Mouse (Mus musculus): ENCODE measurements around the gene Naa25. TPM values are rescaled to one million over a fixed set of nuclear protein-coding genes. Genes with fewer than 3 reads are reported as not detected.

Gene Naa25
- total RNA-seq, 2 experiments from 2014 or later = 19.9 to 20.5 TPM

DNA sequence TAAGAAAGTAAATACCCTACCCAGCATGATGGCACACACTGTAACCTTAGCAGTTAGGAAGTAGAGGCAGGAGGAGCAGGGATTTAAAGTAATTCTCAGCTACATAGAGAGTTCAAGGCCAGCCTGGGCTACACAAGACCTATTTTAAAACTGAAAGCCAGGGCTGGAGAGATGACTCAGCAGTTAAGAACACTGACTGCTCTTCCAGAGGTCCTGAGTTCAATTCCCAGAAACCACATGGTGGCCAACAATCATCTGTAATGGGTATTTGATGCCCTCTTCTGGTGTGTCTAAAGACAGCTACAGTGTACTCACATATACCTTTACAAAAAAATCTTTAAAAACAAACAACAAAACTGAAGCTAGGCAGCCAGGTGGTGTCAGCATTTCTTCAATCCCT, 8.0 kb upstream of the Naa25 start:
- intact Hi-C loops (cut with DNase I; ENCODE audit: low total_unique reads) = no loop called here
- DNase-seq = no peak

GRCm38 (mm10) chr5:121392667-121393380, 4.9 kb upstream of the Naa25 start:
- DNase-seq = no peak
- intact Hi-C loops (cut with DNase I; ENCODE audit: low total_unique reads) = no loop called here

DNA sequence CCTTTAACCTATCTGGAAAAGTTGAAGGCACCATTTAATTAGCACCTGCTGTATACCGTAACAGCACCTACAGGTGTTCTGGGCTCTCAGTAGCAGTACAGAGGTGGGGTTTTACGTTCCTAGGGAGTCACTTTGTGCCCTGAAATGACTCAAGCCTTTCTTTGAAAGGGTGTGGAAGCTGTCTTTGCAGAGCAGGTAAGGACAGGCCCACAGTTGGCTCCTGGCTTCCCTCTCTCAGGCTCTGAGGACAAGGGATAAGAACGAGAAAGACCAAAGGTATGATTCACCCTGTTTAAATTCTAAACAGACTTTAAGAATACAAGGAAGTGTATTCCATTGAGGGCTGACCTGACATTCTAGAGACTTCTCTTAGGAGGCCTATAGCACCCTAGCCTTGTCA, 4.3 kb upstream of the Naa25 start:
- intact Hi-C loops (cut with DNase I; ENCODE audit: low total_unique reads) = no loop called here
- DNase-seq = no peak

GRCm38 (mm10) chr5:121395621-121396020, 2.1 kb upstream of the Naa25 start:
- no peak for DNase-seq
- intact Hi-C loops (cut with DNase I; ENCODE audit: low total_unique reads) = no loop called here

DNA sequence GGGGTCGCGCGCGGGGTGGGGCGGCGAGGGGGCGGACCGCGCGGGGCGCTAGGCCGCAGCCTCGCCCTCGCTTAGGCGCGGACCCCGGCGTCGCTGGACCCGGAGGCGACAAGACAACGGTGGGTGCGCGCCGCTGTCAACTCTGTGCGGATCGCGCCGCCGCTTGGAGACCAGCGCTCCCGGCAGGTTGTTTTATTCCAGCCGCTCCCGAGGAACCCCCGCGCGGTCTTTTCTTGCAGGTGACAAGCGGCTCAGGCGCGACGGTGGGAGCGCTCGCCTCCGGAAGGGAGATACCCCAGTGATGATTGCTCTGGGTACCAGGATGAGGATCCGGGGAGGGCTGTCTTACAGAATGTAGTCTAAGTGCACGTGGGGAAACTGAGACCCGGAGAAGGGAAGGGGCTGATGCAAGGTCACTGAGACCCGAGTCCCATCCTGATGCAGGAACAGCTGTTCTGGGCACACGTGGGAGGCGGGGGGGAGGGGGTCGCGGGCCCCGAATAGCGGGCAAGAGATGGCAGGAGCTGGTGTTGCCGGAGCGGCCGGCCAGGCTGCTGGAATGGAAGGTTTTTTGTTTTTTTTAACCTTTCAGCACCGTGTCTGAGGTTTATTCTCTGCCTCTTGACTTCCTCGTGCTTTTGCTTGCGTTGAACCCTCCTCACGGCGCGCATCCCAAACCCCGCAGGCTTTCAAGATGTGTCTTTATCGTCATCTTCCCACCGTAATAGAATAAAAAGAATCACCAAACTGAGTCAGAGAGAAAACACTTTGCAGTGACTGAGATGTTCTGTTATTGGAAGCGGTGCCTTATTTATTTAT, 619 bp downstream of the Naa25 start:
- intact Hi-C loops (cut with DNase I; ENCODE audit: low total_unique reads) = no loop called here
- no peak for DNase-seq

GRCm38 (mm10) chr5:121398965-121399462, 1.3 kb downstream of the Naa25 start:
- DNase-seq = no peak
- intact Hi-C loops (cut with DNase I; ENCODE audit: low total_unique reads) = no loop called here

DNA sequence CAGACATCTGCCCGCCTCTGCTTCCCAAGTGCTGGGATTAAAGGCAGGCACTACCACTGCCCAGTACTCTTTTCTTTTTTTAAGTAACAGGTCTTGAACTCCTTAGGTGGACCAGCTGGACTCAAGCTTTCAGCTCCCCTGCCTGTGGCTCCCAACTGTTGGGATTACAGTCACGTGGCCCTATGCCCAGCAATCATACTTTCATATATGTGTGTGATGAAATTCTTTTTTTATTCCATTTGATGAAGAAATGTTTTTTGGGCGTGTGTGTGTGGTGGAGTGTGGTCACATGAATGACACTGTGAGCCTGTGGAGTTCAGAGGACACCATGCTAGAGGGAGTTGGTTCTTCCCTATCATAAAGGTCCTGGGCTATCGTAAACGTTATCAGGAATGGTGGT, 1.8 kb downstream of the Naa25 start:
- intact Hi-C loops (cut with DNase I; ENCODE audit: low total_unique reads) = no loop called here
- no peak for DNase-seq

DNA sequence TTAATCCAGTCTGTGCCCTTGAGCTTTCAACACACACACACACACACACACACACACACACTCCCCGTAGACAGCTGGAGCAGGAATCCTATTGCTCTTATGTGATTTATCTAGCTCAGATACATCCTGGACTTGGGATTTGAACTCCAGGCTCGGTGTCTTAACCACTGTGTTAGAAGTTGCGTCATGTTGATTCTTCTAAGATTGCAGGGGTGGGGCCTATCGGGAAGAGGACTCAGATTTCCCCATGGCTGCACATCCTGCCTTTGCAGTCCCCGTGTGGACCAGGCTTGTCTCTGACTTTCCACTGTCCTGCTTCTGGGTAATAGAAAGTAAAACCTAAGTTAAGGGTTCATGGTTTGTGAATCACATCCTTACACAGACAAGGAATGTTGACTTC, 2.3 kb downstream of the Naa25 start:
- DNase-seq = no peak
- intact Hi-C loops (cut with DNase I; ENCODE audit: low total_unique reads) = no loop called here

GRCm38 (mm10) chr5:121400849-121401248, 3.1 kb downstream of the Naa25 start:
- intact Hi-C loops (cut with DNase I; ENCODE audit: low total_unique reads) = no loop called here

GRCm38 (mm10) chr5:121407856-121408255, 10.1 kb downstream of the Naa25 start:
- intact Hi-C loops (cut with DNase I; ENCODE audit: low total_unique reads) = no loop called here
- DNase-seq = no peak

More at GRCm38 (mm10) chr5:121400849-121401248, 3.1 kb downstream of the Naa25 start:
- DNase-seq = no peak

DNA sequence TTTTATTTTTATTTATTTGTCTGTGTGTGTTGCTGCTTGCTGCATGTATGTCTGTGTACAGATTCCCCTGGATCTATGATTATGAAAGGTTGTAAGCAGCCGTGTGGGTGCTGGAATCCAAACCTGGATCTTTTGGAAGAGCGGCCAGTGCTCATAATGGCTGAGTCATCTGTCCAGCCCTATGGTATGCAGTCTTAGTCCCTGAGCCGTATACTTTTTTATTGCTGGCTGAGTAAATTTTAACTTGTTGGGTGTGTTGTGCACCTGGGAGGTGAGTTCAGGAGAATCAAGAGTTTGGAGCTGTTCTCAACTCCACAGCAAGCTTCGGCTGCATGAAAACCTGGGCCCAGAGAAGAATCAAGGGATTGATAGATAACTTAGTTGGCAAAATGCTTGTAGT, 13.2 kb downstream of the Naa25 start:
- intact Hi-C loops (cut with DNase I; ENCODE audit: low total_unique reads) = no loop called here
- no peak for DNase-seq

DNA sequence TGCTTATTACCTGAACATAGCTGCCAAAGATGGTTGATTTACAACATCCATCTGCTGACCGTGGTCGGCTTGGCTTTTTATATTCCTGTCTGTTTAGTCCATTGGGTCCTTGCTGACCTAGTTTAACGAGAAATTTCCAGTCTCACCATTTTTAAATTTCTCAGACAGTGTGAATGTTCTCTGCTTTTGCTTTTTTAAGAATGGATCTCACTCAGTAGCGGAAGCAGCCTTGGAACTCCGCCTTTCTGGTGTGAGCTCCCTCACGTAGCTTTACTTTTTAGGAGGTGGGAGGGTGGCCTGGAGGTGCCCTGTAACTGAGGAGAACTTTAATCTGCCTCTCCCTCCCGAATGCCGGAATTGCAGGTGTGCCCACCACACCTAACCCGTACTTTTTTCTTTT, 23.0 kb downstream of the Naa25 start:
- DNase-seq = no peak
- intact Hi-C loops (cut with DNase I; ENCODE audit: low total_unique reads) = no loop called here

GRCm38 (mm10) chr5:121422787-121423186, 25.1 kb downstream of the Naa25 start:
- no peak for DNase-seq
- intact Hi-C loops (cut with DNase I; ENCODE audit: low total_unique reads) = no loop called here

- no peak for DNase-seq
- intact Hi-C loops (cut with DNase I; ENCODE audit: low total_unique reads) = no loop called here
These were observed 25.6 kb downstream of the Naa25 start for GRCm38 (mm10) chr5:121423297-121423696.

DNA sequence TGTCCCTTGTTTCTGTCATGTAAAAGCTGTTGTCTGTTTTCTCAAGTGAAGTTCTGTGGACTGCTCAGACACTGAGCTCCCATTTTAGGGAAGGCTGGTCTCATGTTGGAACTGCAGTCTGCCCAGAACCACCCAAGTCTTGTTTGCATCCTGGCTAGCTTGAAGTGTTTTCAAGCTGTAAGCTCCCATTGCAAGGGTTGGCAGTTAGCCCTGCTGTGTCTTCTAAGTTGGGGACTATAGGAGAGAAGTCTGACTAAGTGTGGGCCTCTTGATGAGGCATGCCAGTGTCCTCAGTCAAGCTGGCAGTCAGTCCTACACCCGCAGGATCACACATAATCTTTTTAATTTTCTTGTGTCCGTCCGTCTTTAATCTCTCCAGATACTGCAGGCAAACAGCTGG, 31.2 kb downstream of the Naa25 start:
- intact Hi-C loops (cut with DNase I; ENCODE audit: low total_unique reads) = no loop called here

DNA sequence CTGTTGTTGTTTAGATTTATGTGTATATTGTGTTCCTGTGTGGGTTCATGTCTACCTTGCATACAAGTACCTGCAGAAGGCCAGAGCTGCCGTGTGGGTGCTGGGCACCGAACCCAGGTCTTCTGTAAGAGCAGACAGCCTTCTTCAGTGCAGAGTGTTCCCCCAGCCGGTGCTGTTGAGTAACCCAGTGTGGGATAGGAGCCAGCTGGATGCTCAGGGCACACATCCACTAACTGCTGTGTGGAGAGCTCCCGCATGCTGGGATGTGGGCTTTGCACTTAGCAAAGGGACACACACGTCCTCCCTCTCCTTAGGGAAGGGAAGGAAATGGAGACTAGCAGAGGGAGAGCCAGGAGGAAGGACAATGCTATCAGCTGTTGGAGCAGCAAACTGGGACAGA, 40.4 kb downstream of the Naa25 start:
- intact Hi-C loops (cut with DNase I; ENCODE audit: low total_unique reads) = no loop called here
- no peak for DNase-seq

More for the DNA sequence above, 31.2 kb downstream of the Naa25 start:
- DNase-seq = no peak

- intact Hi-C loops (cut with DNase I; ENCODE audit: low total_unique reads) = no loop called here
- no peak for DNase-seq
These were observed 41.0 kb downstream of the Naa25 start for GRCm38 (mm10) chr5:121438756-121439155.

GRCm38 (mm10) chr5:121443548-121443947, 45.8 kb downstream of the Naa25 start:
- intact Hi-C loops (cut with DNase I; ENCODE audit: low total_unique reads) = no loop called here

DNA sequence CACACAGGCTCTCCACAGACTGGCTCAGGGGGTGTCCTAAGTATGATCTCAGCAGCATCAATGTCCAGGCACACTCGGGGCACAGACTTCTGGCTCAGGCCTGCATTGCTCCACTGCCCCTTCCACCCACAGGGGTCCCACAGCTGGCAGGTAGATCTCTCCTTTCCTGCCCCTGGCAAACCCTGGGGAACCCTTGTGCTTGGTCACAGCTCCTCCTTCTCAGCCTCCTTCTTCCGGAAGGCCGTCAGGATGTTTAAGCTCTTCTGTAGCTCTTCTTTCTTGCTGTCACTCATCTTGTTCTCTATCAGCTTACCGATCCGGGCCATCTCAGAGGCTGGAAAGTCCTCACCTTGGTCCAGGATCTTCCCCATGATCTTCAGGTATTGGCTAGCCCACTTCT, 47.1 kb downstream of the Naa25 start:
- no peak for DNase-seq

More at GRCm38 (mm10) chr5:121443548-121443947, 45.8 kb downstream of the Naa25 start:
- DNase-seq = no peak

GRCm38 (mm10) chr5:121448450-121448849, 50.7 kb downstream of the Naa25 start:
- no peak for DNase-seq
- intact Hi-C loops (cut with DNase I; ENCODE audit: low total_unique reads) = no loop called here

More for the DNA sequence above, 47.1 kb downstream of the Naa25 start:
- intact Hi-C loops (cut with DNase I; ENCODE audit: low total_unique reads) = no loop called here

- DNase-seq = peak; percentile 53
- intact Hi-C loops (cut with DNase I; ENCODE audit: low total_unique reads) = no loop called here
These were observed 52.2 kb downstream of the Naa25 start for GRCm38 (mm10) chr5:121449976-121450375.

All from gastrocnemius, postnatal 14 days (tissue).